Mouse (Mus musculus) forebrain, postnatal 0 days (tissue): ENCODE data around the gene Kcnma1. TPM values are rescaled to one million over a fixed set of nuclear protein-coding genes. Genes with fewer than 3 reads are reported as not detected.

ENCODE experiments used
- ATAC-seq: fragments of 200-750 bp; cut with Nextera tagmentation; 2 replicates; pipeline ENCODE4 v1.8.0; 2017; ENCODE audit warnings: mild to moderate bottlenecking, moderate library complexity
- DNase-seq: peaks from one replicate; pipeline ENCODE4 v3.0.0-alpha.2; 2015
- H3K27ac ChIP-seq: fragments of 300-500 bp; sonication (generic); 2 replicates; pipeline ENCODE4 v1.5.1; 2014; ENCODE audit warnings: low read depth, mild to moderate bottlenecking, antibody characterized with exemption, low read length, moderate library complexity, mixed read lengths
- H3K27me3 ChIP-seq: fragments of 300-500 bp; sonication (generic); 2 replicates; pipeline ENCODE4 v1.6.1; 2014; ENCODE audit warnings: mild to moderate bottlenecking, low read length, mixed read lengths; ENCODE audit not compliant: insufficient read depth
- H3K36me3 ChIP-seq: fragments of 300-500 bp; sonication (generic); 2 replicates; pipeline ENCODE4 v1.6.1; 2014; ENCODE audit warnings: mild to moderate bottlenecking, moderate library complexity; ENCODE audit not compliant: insufficient read depth
- H3K4me1 ChIP-seq: fragments of 300-500 bp; sonication (generic); 2 replicates; pipeline ENCODE4 v1.6.1; 2014; ENCODE audit warnings: antibody characterized with exemption; ENCODE audit not compliant: insufficient read depth
- H3K4me2 ChIP-seq: fragments of 300-500 bp; sonication (generic); 2 replicates; pipeline ENCODE4 v1.6.1; 2014; ENCODE audit warnings: low read depth, mild to moderate bottlenecking, moderate library complexity
- H3K4me3 ChIP-seq: fragments of 300-500 bp; sonication (generic); 2 replicates; pipeline ENCODE4 v1.5.1; 2014; ENCODE audit warnings: low read depth, low read length, mixed read lengths
- H3K9ac ChIP-seq: fragments of 300-500 bp; sonication (generic); 2 replicates; pipeline ENCODE4 v1.6.1; 2014; ENCODE audit warnings: mild to moderate bottlenecking
- H3K9me3 ChIP-seq: fragments of 300-500 bp; sonication (generic); 2 replicates; pipeline ENCODE4 v1.6.1; 2016; ENCODE audit warnings: low read length
- CTCF ChIP-seq: sonication (generic); IDR thresholded peaks from 2 replicates; pipeline ENCODE4 v1.5.1; 2016; ENCODE audit warnings: antibody characterized with exemption, control low read depth, low read depth
- WGBS: fragments of 180-500 bp; shearing (Covaris S2); extraction: QIAGEN DNeasy Blood & Tissue Kit; methylation state at CpG from one replicate; pipeline ENCODE4 v1.1.7; 2014; 5-methylcytosine and 5-hydroxymethylcytosine counted together
- polyA plus RNA-seq: library from polyadenylated mRNA; unstranded; fragments of >200 nt; fragmentation: Nextera tagmentation; extraction: Ambion mirVana; gene quantifications from 2 replicates; pipeline ENCODE4 v1.2.1, GENCODE M21; 2015
- total RNA-seq: library from RNA; depleted of rRNA; stranded (reverse); fragments of >200 nt; gene quantifications from 2 replicates; pipeline ENCODE4 v1.2.3, GENCODE M21; 2014

The Kcnma1 gene
- total and polyA plus RNA-seq, 2 experiments from 2014 or later: 18.7 to 35.8 TPM

- WGBS: 65% methylated on average over 5 of the region's 5 CpGs
- Histone ChIP-seq H3K27me3 (no peaks in the 10 kb centered on the region), H3K9me3 (no peaks in the 10 kb centered on the region), H3K4me2 (no peak overlapping the region), H3K27ac (no peak overlapping the region), H3K4me1 (no peaks in the 10 kb centered on the region), H3K36me3 (no peaks in the 10 kb centered on the region), H3K9ac (no peak overlapping the region), H3K4me3 (no peak overlapping the region)
- ATAC-seq (no peak; the same call in 1 of the 2 replicates), DNase-seq (no peak)
- TF ChIP-seq CTCF: no peak
Measured at GRCm38 (mm10) chr14:23759626-23760025, 254.7 kb downstream of the Kcnma1 start.

GRCm38 (mm10) chr14:23758421-23758820 is 255.9 kb downstream of the Kcnma1 start:
- 44% methylated on average over 1 of the region's 1 CpGs for WGBS
- Histone ChIP-seq H3K9me3 (no peaks in the 10 kb centered on the region), H3K4me3 (no peak overlapping the region), H3K27ac (no peak overlapping the region), H3K9ac (no peak overlapping the region), H3K4me2 (no peak overlapping the region), H3K27me3 (no peaks in the 10 kb centered on the region), H3K36me3 (no peaks in the 10 kb centered on the region), H3K4me1 (no peaks in the 10 kb centered on the region)
- TF ChIP-seq CTCF: no peak
- DNase-seq (no peak), ATAC-seq (no peak)

GRCm38 (mm10) chr14:23748011-23748410 is 266.3 kb downstream of the Kcnma1 start:
- no peaks in the 10 kb centered on the region for H3K36me3 ChIP-seq
- H3K4me2 ChIP-seq: no peak overlapping the region
- 90% methylated on average over 2 of the region's 2 CpGs for WGBS
- H3K9ac ChIP-seq: no peak overlapping the region
- no peaks in the 10 kb centered on the region for H3K9me3 ChIP-seq
- no peak overlapping the region for H3K4me3 ChIP-seq
- no peak for TF ChIP-seq CTCF
- H3K4me1 ChIP-seq: no peaks in the 10 kb centered on the region
- DNase-seq: no peak
- no peak for ATAC-seq
- H3K27me3 ChIP-seq: no peaks in the 10 kb centered on the region
- no peak overlapping the region for H3K27ac ChIP-seq

GRCm38 (mm10) chr14:23746976-23747375 is 267.3 kb downstream of the Kcnma1 start:
- 88% methylated on average over 4 of the region's 4 CpGs for WGBS
- Histone ChIP-seq H3K9ac (no peak overlapping the region), H3K27me3 (no peaks in the 10 kb centered on the region), H3K9me3 (no peaks in the 10 kb centered on the region), H3K4me2 (no peak overlapping the region), H3K27ac (no peak overlapping the region), H3K4me1 (no peaks in the 10 kb centered on the region), H3K36me3 (no peaks in the 10 kb centered on the region), H3K4me3 (no peak overlapping the region)
- no peak for DNase-seq
- TF ChIP-seq CTCF: no peak
- no peak for ATAC-seq

GRCm38 (mm10) chr14:23741531-23741930 is 272.8 kb downstream of the Kcnma1 start:
- no peak overlapping the region for H3K4me3 ChIP-seq
- no peak overlapping the region for H3K9ac ChIP-seq
- DNase-seq (no peak), ATAC-seq (no peak)
- no peaks in the 10 kb centered on the region for H3K36me3 ChIP-seq
- no peaks in the 10 kb centered on the region for H3K9me3 ChIP-seq
- no peak overlapping the region for H3K27ac ChIP-seq
- no peaks in the 10 kb centered on the region for H3K27me3 ChIP-seq
- TF ChIP-seq CTCF: no peak
- no peak overlapping the region for H3K4me2 ChIP-seq
- H3K4me1 ChIP-seq: no peaks in the 10 kb centered on the region

GRCm38 (mm10) chr14:23734200-23734599 is 280.1 kb downstream of the Kcnma1 start:
- H3K4me3 ChIP-seq: no peak overlapping the region
- H3K27ac ChIP-seq: no peak overlapping the region
- ATAC-seq: no peak
- H3K36me3 ChIP-seq: no peaks in the 10 kb centered on the region
- TF ChIP-seq CTCF: no peak
- H3K4me2 ChIP-seq: no peak overlapping the region
- no peaks in the 10 kb centered on the region for H3K27me3 ChIP-seq
- no peak for DNase-seq
- no peaks in the 10 kb centered on the region for H3K4me1 ChIP-seq
- H3K9me3 ChIP-seq: no peaks in the 10 kb centered on the region
- 95% methylated on average over 3 of the region's 3 CpGs for WGBS
- no peak overlapping the region for H3K9ac ChIP-seq

GRCm38 (mm10) chr14:23729377-23729776 is 284.9 kb downstream of the Kcnma1 start:
- no peak for TF ChIP-seq CTCF

More at GRCm38 (mm10) chr14:23729377-23729776, 284.9 kb downstream of the Kcnma1 start:
- H3K9ac ChIP-seq: no peak overlapping the region
- no peak overlapping the region for H3K27ac ChIP-seq
- H3K27me3 ChIP-seq: no peaks in the 10 kb centered on the region
- DNase-seq (no peak), ATAC-seq (no peak)
- no peaks in the 10 kb centered on the region for H3K4me1 ChIP-seq
- 51% methylated on average over 2 of the region's 2 CpGs for WGBS
- no peaks in the 10 kb centered on the region for H3K36me3 ChIP-seq
- no peak overlapping the region for H3K4me2 ChIP-seq
- no peak overlapping the region for H3K4me3 ChIP-seq
- no peaks in the 10 kb centered on the region for H3K9me3 ChIP-seq
